Mouse (Mus musculus) myocyte (in vitro differentiated cells): ENCODE data around the gene Vax1.

Experiments used
- E2F4 ChIP-seq: IDR thresholded peaks from one replicate; pipeline ENCODE4 v1.6.1; 2011; ENCODE audit warnings: mild to moderate bottlenecking, control low read depth, moderate library complexity; ENCODE audit not compliant: insufficient read depth
- MAX ChIP-seq: IDR thresholded peaks from one replicate; pipeline ENCODE4 v1.6.1; 2011; ENCODE audit warnings: low read depth, mild to moderate bottlenecking, control low read depth
- MYOG ChIP-seq, 3 experiments: IDR thresholded peaks; one replicate each; pipeline ENCODE4 v1.6.1; 2011; ENCODE audit warnings: control low read depth in 2 of 3, low read depth in 2 of 3, mild to moderate bottlenecking in 2 of 3; ENCODE audit not compliant: insufficient read length in 2 of 3, control insufficient read depth in 1 of 3, insufficient read depth in 1 of 3
- POLR2A ChIP-seq: IDR thresholded peaks from one replicate; pipeline ENCODE4 v1.6.1; 2011; ENCODE audit warnings: low read depth, mild to moderate bottlenecking, control low read depth, moderate library complexity; ENCODE audit not compliant: insufficient read length
- POLR2AphosphoS2 ChIP-seq: IDR thresholded peaks from one replicate; pipeline ENCODE4 v1.6.1; 2011; ENCODE audit warnings: low read depth, control low read depth; ENCODE audit not compliant: insufficient read length
- REST ChIP-seq: IDR thresholded peaks from one replicate; pipeline ENCODE4 v1.6.1; 2011; ENCODE audit warnings: mild to moderate bottlenecking, control low read depth, moderate library complexity; ENCODE audit not compliant: insufficient read depth, insufficient read length
- TCF12 ChIP-seq: IDR thresholded peaks from one replicate; pipeline ENCODE4 v1.6.1; 2011; ENCODE audit warnings: mild to moderate bottlenecking, control low read depth; ENCODE audit not compliant: poor library complexity, insufficient read depth, severe bottlenecking
- USF1 ChIP-seq: IDR thresholded peaks from one replicate; pipeline ENCODE4 v1.6.1; 2011; ENCODE audit warnings: low read depth, mild to moderate bottlenecking, control low read depth, moderate library complexity

- TF ChIP-seq MAX = no peak
- TF ChIP-seq MYOG (IDR thresholded peaks at IDR 0.05; ENCODE audit: control insufficient read depth in 1 of 3, insufficient read depth in 1 of 3, insufficient read length in 2 of 3, low read depth in 2 of 3) = no peak
- no peak for TF ChIP-seq POLR2A
- TF ChIP-seq USF1 = no peak
- TF ChIP-seq REST = no peak
- no peak for TF ChIP-seq E2F4
- no peak for TF ChIP-seq POLR2AphosphoS2
- TF ChIP-seq TCF12 = no peak
Measured at GRCm38 (mm10) chr19:59156702-59157101, 13.2 kb downstream of the Vax1 start.
